Mouse (Mus musculus): ENCODE data around the gene Ndufv3. TPM values are rescaled to one million over a fixed set of nuclear protein-coding genes. Genes with fewer than 3 reads are reported as not detected.

Gene Ndufv3
- polyA plus RNA-seq, 1 experiment from 2014 or later: 273 TPM

- H3K4me3 ChIP-seq: no peak overlapping the region
- no peaks in the 10 kb centered on the region for H3K27me3 ChIP-seq
- no peak overlapping the region for H3K9ac ChIP-seq
- no peak overlapping the region for H3K27ac ChIP-seq
- H3K4me2 ChIP-seq (replicated peaks): no peak overlapping the region
- no peaks in the 10 kb centered on the region for H3K4me1 ChIP-seq
- no peaks in the 10 kb centered on the region for H3K9me3 ChIP-seq (replicated peaks)
- no peak for ATAC-seq (ENCODE audit: low FRiP score)
- WGBS: 94% methylated on average over 12 of the region's 12 CpGs
- peaks cover 95% of the 10 kb centered on the region for H3K36me3 ChIP-seq
Measured at GRCm38 (mm10) chr17:31499725-31500124, 20.2 kb upstream of the Ndufv3 start.

GRCm38 (mm10) chr17:31500416-31500815 lies 19.5 kb upstream of the Ndufv3 start:
- H3K36me3 ChIP-seq: peaks cover 94% of the 10 kb centered on the region
- WGBS: 90% methylated on average over 8 of the region's 8 CpGs

GRCm38 (mm10) chr17:31500908-31501307 lies 19.0 kb upstream of the Ndufv3 start:
- H3K4me1 ChIP-seq: 0 out of 2 replicates have a peak, but pooled peaks cover 6% of the 10 kb centered on the region
- ATAC-seq (ENCODE audit: low FRiP score): no peak
- no peaks in the 10 kb centered on the region for H3K27me3 ChIP-seq
- H3K4me2 ChIP-seq (replicated peaks): no peak overlapping the region
- no peaks in the 10 kb centered on the region for H3K9me3 ChIP-seq (replicated peaks)
- H3K9ac ChIP-seq: no peak overlapping the region
- H3K36me3 ChIP-seq: peaks cover 89% of the 10 kb centered on the region
- WGBS: 91% methylated on average over 3 of the region's 3 CpGs
- H3K27ac ChIP-seq: no peak overlapping the region
- H3K4me3 ChIP-seq: no peak overlapping the region

More at GRCm38 (mm10) chr17:31500416-31500815, 19.5 kb upstream of the Ndufv3 start:
- H3K9ac ChIP-seq: no peak overlapping the region
- no peaks in the 10 kb centered on the region for H3K9me3 ChIP-seq (replicated peaks)
- H3K27ac ChIP-seq: no peak overlapping the region
- 0 out of 2 replicates have a peak, but pooled peaks cover 6% of the 10 kb centered on the region for H3K4me1 ChIP-seq
- H3K4me2 ChIP-seq (replicated peaks): no peak overlapping the region
- no peak for ATAC-seq (ENCODE audit: low FRiP score)
- no peaks in the 10 kb centered on the region for H3K27me3 ChIP-seq
- no peak overlapping the region for H3K4me3 ChIP-seq

GRCm38 (mm10) chr17:31502261-31502927 lies 17.5 kb upstream of the Ndufv3 start:
- no peaks in the 10 kb centered on the region for H3K27me3 ChIP-seq
- H3K27ac ChIP-seq: no peak overlapping the region
- 0 out of 2 replicates have a peak, but pooled peaks cover 6% of the 10 kb centered on the region for H3K4me1 ChIP-seq
- no peak overlapping the region for H3K4me3 ChIP-seq
- WGBS: 94% methylated on average over 12 of the region's 12 CpGs
- H3K9ac ChIP-seq: no peak overlapping the region
- H3K36me3 ChIP-seq: peaks cover 89% of the 10 kb centered on the region
- H3K4me2 ChIP-seq (replicated peaks): no peak overlapping the region
- H3K9me3 ChIP-seq (replicated peaks): no peaks in the 10 kb centered on the region
- ATAC-seq (ENCODE audit: low FRiP score): no peak

GRCm38 (mm10) chr17:31503337-31503736 lies 16.6 kb upstream of the Ndufv3 start:
- ATAC-seq (ENCODE audit: low FRiP score): no peak
- 0 out of 2 replicates have a peak, but pooled peaks cover 6% of the 10 kb centered on the region for H3K4me1 ChIP-seq
- no peak overlapping the region for H3K27ac ChIP-seq
- no peaks in the 10 kb centered on the region for H3K9me3 ChIP-seq (replicated peaks)
- H3K36me3 ChIP-seq: peaks cover 89% of the 10 kb centered on the region
- H3K4me3 ChIP-seq: no peak overlapping the region
- H3K27me3 ChIP-seq: no peaks in the 10 kb centered on the region
- no peak overlapping the region for H3K4me2 ChIP-seq (replicated peaks)
- no peak overlapping the region for H3K9ac ChIP-seq
- WGBS: 96% methylated on average over 12 of the region's 12 CpGs

- no peak overlapping the region for H3K27ac ChIP-seq
- no peak overlapping the region for H3K4me2 ChIP-seq (replicated peaks)
- WGBS: 87% methylated on average over 2 of the region's 2 CpGs
- H3K9ac ChIP-seq: no peak overlapping the region
- H3K4me3 ChIP-seq: no peak overlapping the region
- H3K36me3 ChIP-seq: peaks cover 86% of the 10 kb centered on the region
- no peaks in the 10 kb centered on the region for H3K9me3 ChIP-seq (replicated peaks)
- no peak for ATAC-seq (ENCODE audit: low FRiP score)
- H3K4me1 ChIP-seq: 0 out of 2 replicates have a peak, but pooled peaks cover 6% of the 10 kb centered on the region
- no peaks in the 10 kb centered on the region for H3K27me3 ChIP-seq
Measured at GRCm38 (mm10) chr17:31503936-31504335, 16.0 kb upstream of the Ndufv3 start.

- no peak overlapping the region for H3K4me2 ChIP-seq (replicated peaks)
- H3K9me3 ChIP-seq (replicated peaks): no peaks in the 10 kb centered on the region
- peaks cover 81% of the 10 kb centered on the region for H3K36me3 ChIP-seq
- 0 out of 2 replicates have a peak, but pooled peaks cover 6% of the 10 kb centered on the region for H3K4me1 ChIP-seq
- no peak overlapping the region for H3K4me3 ChIP-seq
- no peak overlapping the region; the same call in 1 of the 2 replicates for H3K27ac ChIP-seq
- no peak overlapping the region for H3K9ac ChIP-seq
- no peaks in the 10 kb centered on the region for H3K27me3 ChIP-seq
- no peak for ATAC-seq (ENCODE audit: low FRiP score)
- 50% methylated on average over 5 of the region's 5 CpGs for WGBS
Measured at GRCm38 (mm10) chr17:31505013-31505412, 14.9 kb upstream of the Ndufv3 start.

- ATAC-seq (ENCODE audit: low FRiP score): no peak
- no peak overlapping the region for H3K9ac ChIP-seq
- no peak overlapping the region for H3K27ac ChIP-seq
- H3K36me3 ChIP-seq: peaks cover 68% of the 10 kb centered on the region
- no peaks in the 10 kb centered on the region for H3K9me3 ChIP-seq (replicated peaks)
- no peak overlapping the region for H3K4me2 ChIP-seq (replicated peaks)
- 89% methylated on average over 7 of the region's 7 CpGs for WGBS
- peaks cover 8% of the 10 kb centered on the region for H3K4me1 ChIP-seq
- H3K4me3 ChIP-seq: no peak overlapping the region
- no peaks in the 10 kb centered on the region for H3K27me3 ChIP-seq
Measured at GRCm38 (mm10) chr17:31506282-31506681, 13.6 kb upstream of the Ndufv3 start.

GRCm38 (mm10) chr17:31510944-31511343 lies 9.0 kb upstream of the Ndufv3 start:
- no peak overlapping the region for H3K27ac ChIP-seq
- 92% methylated on average over 6 of the region's 6 CpGs for WGBS
- H3K4me2 ChIP-seq (replicated peaks): peak overlapping the region; percentile 88

GRCm38 (mm10) chr17:31511792-31512495 lies 8.0 kb upstream of the Ndufv3 start:
- Histone ChIP-seq H3K4me1 (peaks cover 12% of the 10 kb centered on the region), H3K9ac (peak overlapping the region; percentile 73), H3K36me3 (peaks cover 21% of the 10 kb centered on the region), H3K27me3 (no peaks in the 10 kb centered on the region), H3K27ac (peak overlapping the region; percentile 81), H3K4me3 (peak overlapping the region; percentile 88), H3K4me2 (replicated peaks) (peak overlapping the region; percentile 88), H3K9me3 (replicated peaks) (no peaks in the 10 kb centered on the region)
- ATAC-seq (ENCODE audit: low FRiP score): peak; percentile 94
- WGBS: under 1% methylated on average over 56 of the region's 56 CpGs

More at GRCm38 (mm10) chr17:31510944-31511343, 9.0 kb upstream of the Ndufv3 start:
- Histone ChIP-seq H3K9ac (no peak overlapping the region), H3K36me3 (peaks cover 28% of the 10 kb centered on the region), H3K4me3 (0 out of 2 replicates have a peak overlapping the region, but pooled peaks have one; percentile 88), H3K9me3 (replicated peaks) (no peaks in the 10 kb centered on the region), H3K27me3 (no peaks in the 10 kb centered on the region), H3K4me1 (peaks cover 12% of the 10 kb centered on the region)
- no peak for ATAC-seq (ENCODE audit: low FRiP score)

GRCm38 (mm10) chr17:31512593-31512992 lies 7.3 kb upstream of the Ndufv3 start:
- Histone ChIP-seq H3K9me3 (replicated peaks) (no peaks in the 10 kb centered on the region), H3K27me3 (no peaks in the 10 kb centered on the region), H3K4me2 (replicated peaks) (peak overlapping the region; percentile 88), H3K9ac (peak overlapping the region; percentile 73), H3K36me3 (peaks cover 16% of the 10 kb centered on the region), H3K4me1 (peaks cover 12% of the 10 kb centered on the region), H3K4me3 (peak overlapping the region; percentile 88), H3K27ac (peak overlapping the region; percentile 81)
- WGBS: 22% methylated on average over 6 of the region's 6 CpGs
- 0 out of 2 replicates have a peak, but pooled peaks have one; percentile 3 for ATAC-seq (ENCODE audit: low FRiP score)

GRCm38 (mm10) chr17:31514696-31515095 lies 5.2 kb upstream of the Ndufv3 start:
- Histone ChIP-seq H3K27me3 (no peaks in the 10 kb centered on the region), H3K4me2 (replicated peaks) (no peak overlapping the region), H3K36me3 (no peaks in the 10 kb centered on the region), H3K9ac (no peak overlapping the region), H3K27ac (0 out of 2 replicates have a peak overlapping the region, but pooled peaks have one; percentile 37), H3K4me1 (peaks cover 12% of the 10 kb centered on the region), H3K4me3 (no peak overlapping the region), H3K9me3 (replicated peaks) (no peaks in the 10 kb centered on the region)
- no peak for ATAC-seq (ENCODE audit: low FRiP score)
- WGBS: 50% methylated on average over 1 of the region's 1 CpGs
